Mouse (Mus musculus) brain, embryonic 14.5 days (tissue): ENCODE results near the gene Alk.

Source experiments
- CTCF ChIP-seq: fragments of 200-500 bp; IDR thresholded peaks from 2 replicates; pipeline ENCODE4 v1.5.1; 2012; ENCODE audit warnings: inconsistent platforms, mild to moderate bottlenecking, moderate library complexity, borderline replicate concordance; ENCODE audit not compliant: insufficient read depth, insufficient read length; ENCODE audit errors: extremely low read depth
- POLR2A ChIP-seq: fragments of 200-500 bp; IDR thresholded peaks from 2 replicates; pipeline ENCODE4 v1.6.1; 2012; ENCODE audit warnings: mild to moderate bottlenecking, inconsistent platforms, borderline replicate concordance; ENCODE audit not compliant: poor library complexity, insufficient read depth, insufficient read length, severe bottlenecking; ENCODE audit errors: extremely low read depth

GRCm38 (mm10) chr17:72253411-72253810 lies 351.0 kb downstream of the Alk start:
- TF ChIP-seq CTCF (no peak), POLR2A (no peak)
